Mouse (Mus musculus) midbrain, embryonic 16.5 days (tissue): ENCODE measurements around the gene Fyco1. TPM values are rescaled to one million over a fixed set of nuclear protein-coding genes. Genes with fewer than 3 reads are reported as not detected.
"Not testable (repeated sequence)": the region's sequence is repeated elsewhere in the genome, so short reads cannot be mapped to it uniquely, and the experiment has no call there.

Experiments
- ATAC-seq: fragments of 200-750 bp; cut with Nextera tagmentation; 2 replicates; pipeline ENCODE4 v1.8.0; 2017; ENCODE audit warnings: moderate TSS enrichment
- H3K27ac ChIP-seq: fragments of 300-500 bp; sonication (generic); 2 replicates; pipeline ENCODE4 v1.5.1; 2014; ENCODE audit warnings: mild to moderate bottlenecking, low read length, mixed read lengths
- H3K27me3 ChIP-seq: fragments of 300-500 bp; sonication (generic); 2 replicates; pipeline ENCODE4 v1.6.1; 2014; ENCODE audit warnings: low read depth, low read length, mixed read lengths; ENCODE audit not compliant: control insufficient read depth, insufficient read depth
- H3K36me3 ChIP-seq: fragments of 300-500 bp; sonication (generic); 2 replicates; pipeline ENCODE4 v1.6.1; 2014; ENCODE audit warnings: mild to moderate bottlenecking, low read length, moderate library complexity, mixed read lengths; ENCODE audit not compliant: control insufficient read depth, insufficient read depth
- H3K4me1 ChIP-seq: fragments of 300-500 bp; sonication (generic); 2 replicates; pipeline ENCODE4 v1.6.1; 2014; ENCODE audit warnings: mild to moderate bottlenecking, low read length, mixed read lengths; ENCODE audit not compliant: control insufficient read depth, insufficient read depth
- H3K4me2 ChIP-seq: fragments of 300-500 bp; sonication (generic); 2 replicates; pipeline ENCODE4 v1.6.1; 2014; ENCODE audit warnings: mild to moderate bottlenecking, low read length, mixed read lengths
- H3K4me3 ChIP-seq: fragments of 300-500 bp; sonication (generic); 2 replicates; pipeline ENCODE4 v1.5.1; 2014; ENCODE audit warnings: low read depth, mild to moderate bottlenecking, low read length, moderate library complexity, mixed read lengths
- H3K9ac ChIP-seq: fragments of 300-500 bp; sonication (generic); 2 replicates; pipeline ENCODE4 v1.6.1; 2014; ENCODE audit warnings: low read depth, low read length, mixed read lengths
- H3K9me3 ChIP-seq: fragments of 300-500 bp; sonication (generic); replicated peaks from 2 replicates; pipeline ENCODE4 v1.6.1; 2014; ENCODE audit warnings: mild to moderate bottlenecking, low read length, mixed read lengths; ENCODE audit not compliant: control insufficient read depth, poor library complexity, severe bottlenecking
- WGBS: fragments of 180-500 bp; shearing (Covaris S2); extraction: QIAGEN DNeasy Blood & Tissue Kit; methylation state at CpG from one replicate; pipeline ENCODE4 v1.1.7; 2014; 5-methylcytosine and 5-hydroxymethylcytosine counted together
- polyA plus RNA-seq: library from polyadenylated mRNA; unstranded; fragments of >200 nt; fragmentation: Nextera tagmentation; extraction: Ambion mirVana; gene quantifications from 2 replicates; pipeline ENCODE4 v1.2.1, GENCODE M21; 2015

Fyco1 gene
- polyA plus RNA-seq, 1 experiment from 2014 or later: 18.1 TPM

DNA sequence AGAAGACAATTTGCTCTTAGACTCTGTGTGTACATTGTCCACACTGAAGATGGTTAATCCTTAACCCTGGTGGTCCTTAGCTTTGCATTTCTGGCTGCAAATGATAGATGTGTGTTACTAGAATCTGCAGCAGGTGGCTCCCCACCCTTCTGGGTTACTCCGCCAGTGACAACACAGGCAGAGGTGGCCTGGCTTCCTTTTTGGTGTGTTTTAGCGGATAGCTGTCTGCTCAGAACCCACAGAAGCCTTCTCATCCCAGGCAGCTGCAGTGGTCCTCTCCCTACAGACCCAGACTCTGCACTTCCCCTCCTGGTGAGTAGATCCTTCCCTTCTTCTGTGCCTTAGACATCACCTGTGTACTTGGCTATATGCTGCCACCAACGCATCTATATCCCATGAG lies 84.7 kb downstream of the Fyco1 start:
- Histone ChIP-seq H3K4me1 (no peaks in the 10 kb centered on the region), H3K36me3 (no peaks in the 10 kb centered on the region), H3K27me3 (no peaks in the 10 kb centered on the region), H3K4me3 (no peak overlapping the region), H3K27ac (no peak overlapping the region), H3K9me3 (no peaks in the 10 kb centered on the region), H3K9ac (no peak overlapping the region), H3K4me2 (no peak overlapping the region)
- WGBS: 88% methylated on average over 3 of the region's 3 CpGs
- ATAC-seq: no peak

GRCm38 (mm10) chr9:123763771-123764170 lies 87.9 kb downstream of the Fyco1 start:
- H3K4me1 ChIP-seq: no peaks in the 10 kb centered on the region
- H3K9me3 ChIP-seq: no peaks in the 10 kb centered on the region
- H3K36me3 ChIP-seq: no peaks in the 10 kb centered on the region
- no peak for ATAC-seq
- H3K27me3 ChIP-seq: no peaks in the 10 kb centered on the region
- no peak overlapping the region for H3K9ac ChIP-seq
- no peak overlapping the region for H3K4me3 ChIP-seq
- H3K4me2 ChIP-seq: no peak overlapping the region
- 85% methylated on average over 3 of the region's 3 CpGs for WGBS
- no peak overlapping the region for H3K27ac ChIP-seq

GRCm38 (mm10) chr9:123762886-123763285 lies 88.8 kb downstream of the Fyco1 start:
- 94% methylated on average over 4 of the region's 4 CpGs for WGBS
- Histone ChIP-seq H3K9ac (no peak overlapping the region), H3K9me3 (no peaks in the 10 kb centered on the region), H3K36me3 (no peaks in the 10 kb centered on the region), H3K27ac (no peak overlapping the region), H3K4me1 (no peaks in the 10 kb centered on the region), H3K4me3 (no peak overlapping the region), H3K27me3 (no peaks in the 10 kb centered on the region), H3K4me2 (no peak overlapping the region)
- ATAC-seq: no peak

GRCm38 (mm10) chr9:123760806-123761205 lies 90.9 kb downstream of the Fyco1 start:
- H3K36me3 ChIP-seq: no peaks in the 10 kb centered on the region
- H3K4me3 ChIP-seq: no peak overlapping the region
- H3K4me2 ChIP-seq: no peak overlapping the region
- H3K9me3 ChIP-seq: no peaks in the 10 kb centered on the region
- no peak for ATAC-seq
- H3K4me1 ChIP-seq: no peaks in the 10 kb centered on the region
- no peak overlapping the region for H3K9ac ChIP-seq
- H3K27ac ChIP-seq: no peak overlapping the region
- WGBS: 88% methylated on average over 3 of the region's 3 CpGs
- H3K27me3 ChIP-seq: no peaks in the 10 kb centered on the region

DNA sequence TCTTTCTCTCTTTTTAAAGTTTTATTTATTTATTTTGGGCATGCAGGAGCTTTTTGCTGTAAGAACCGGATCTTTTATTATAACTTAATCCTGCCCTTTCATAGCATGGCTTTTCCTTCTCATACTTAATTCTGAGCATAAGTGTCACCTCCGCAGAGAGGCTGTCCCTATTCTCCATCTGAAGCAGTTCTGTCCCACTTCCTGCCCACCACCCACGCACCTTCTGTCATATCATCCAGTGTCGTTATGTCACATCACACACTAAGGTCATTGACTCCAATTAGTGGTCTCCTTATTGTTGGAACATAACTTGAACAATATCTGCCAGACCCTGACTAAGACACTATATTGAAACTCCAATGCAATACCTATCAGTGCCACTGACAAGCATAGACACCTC lies 93.1 kb downstream of the Fyco1 start:
- Histone ChIP-seq H3K27me3 (no peaks in the 10 kb centered on the region), H3K4me2 (no peak overlapping the region), H3K27ac (no peak overlapping the region), H3K4me1 (no peaks in the 10 kb centered on the region), H3K4me3 (no peak overlapping the region), H3K9ac (no peak overlapping the region), H3K36me3 (no peaks in the 10 kb centered on the region), H3K9me3 (no peaks in the 10 kb centered on the region)
- WGBS: 80% methylated on average over 4 of the region's 4 CpGs
- ATAC-seq: no peak

GRCm38 (mm10) chr9:123758156-123758555 lies 93.5 kb downstream of the Fyco1 start:
- Histone ChIP-seq H3K4me1 (no peaks in the 10 kb centered on the region), H3K27me3 (no peaks in the 10 kb centered on the region), H3K9me3 (no peaks in the 10 kb centered on the region), H3K4me2 (no peak overlapping the region), H3K27ac (no peak overlapping the region), H3K9ac (no peak overlapping the region), H3K36me3 (no peaks in the 10 kb centered on the region), H3K4me3 (no peak overlapping the region)
- no peak for ATAC-seq
- WGBS: 89% methylated on average over 1 of the region's 1 CpGs

- Histone ChIP-seq H3K36me3 (no peaks in the 10 kb centered on the region), H3K9me3 (no peaks in the 10 kb centered on the region), H3K27ac (no peak overlapping the region), H3K9ac (no peak overlapping the region), H3K4me3 (no peak overlapping the region), H3K4me2 (no peak overlapping the region), H3K27me3 (no peaks in the 10 kb centered on the region), H3K4me1 (no peaks in the 10 kb centered on the region)
- no peak for ATAC-seq
- 66% methylated on average over 2 of the region's 2 CpGs for WGBS
Observed at GRCm38 (mm10) chr9:123757326-123757725, 94.4 kb downstream of the Fyco1 start.

- no peak overlapping the region for H3K4me2 ChIP-seq
- no peak for ATAC-seq
- H3K27ac ChIP-seq: no peak overlapping the region
- WGBS: 96% methylated on average over 3 of the region's 3 CpGs
- H3K36me3 ChIP-seq: no peaks in the 10 kb centered on the region
- no peaks in the 10 kb centered on the region for H3K4me1 ChIP-seq
- no peaks in the 10 kb centered on the region for H3K27me3 ChIP-seq
- H3K9ac ChIP-seq: no peak overlapping the region
- no peaks in the 10 kb centered on the region for H3K9me3 ChIP-seq
- no peak overlapping the region for H3K4me3 ChIP-seq
Observed at GRCm38 (mm10) chr9:123756752-123757151, 94.9 kb downstream of the Fyco1 start.

GRCm38 (mm10) chr9:123754333-123754732 lies 97.4 kb downstream of the Fyco1 start:
- Histone ChIP-seq H3K9me3 (no peaks in the 10 kb centered on the region), H3K4me3 (no peak overlapping the region), H3K27ac (no peak overlapping the region), H3K4me2 (no peak overlapping the region), H3K27me3 (no peaks in the 10 kb centered on the region), H3K36me3 (no peaks in the 10 kb centered on the region), H3K9ac (no peak overlapping the region), H3K4me1 (no peaks in the 10 kb centered on the region)
- WGBS: 90% methylated on average over 4 of the region's 4 CpGs
- ATAC-seq: no peak

- not testable (repeated sequence) for H3K27ac ChIP-seq, H3K27me3 ChIP-seq, H3K9me3 ChIP-seq, H3K36me3 ChIP-seq, H3K4me3 ChIP-seq, H3K4me1 ChIP-seq, H3K9ac ChIP-seq, H3K4me2 ChIP-seq, ATAC-seq
- 96% methylated on average over 7 of the region's 8 CpGs for WGBS
Observed at GRCm38 (mm10) chr9:123749687-123750086, 102.0 kb downstream of the Fyco1 start.
